Mouse (Mus musculus) ES-Bruce4 (cell line): ENCODE results near the gene Cped1.

ENCODE experiments used
- CTCF ChIP-seq: IDR thresholded peaks from one replicate; pipeline ENCODE4 v1.8.1; 2011; ENCODE audit warnings: low read depth, low read length
- EP300 ChIP-seq: IDR thresholded peaks from 2 replicates; pipeline ENCODE4 v1.6.1; 2011; ENCODE audit warnings: low read depth, low read length; ENCODE audit not compliant: insufficient read depth
- POLR2A ChIP-seq: IDR thresholded peaks from one replicate; pipeline ENCODE4 v1.8.1; 2011; ENCODE audit warnings: low read length; ENCODE audit not compliant: insufficient read depth

DNA sequence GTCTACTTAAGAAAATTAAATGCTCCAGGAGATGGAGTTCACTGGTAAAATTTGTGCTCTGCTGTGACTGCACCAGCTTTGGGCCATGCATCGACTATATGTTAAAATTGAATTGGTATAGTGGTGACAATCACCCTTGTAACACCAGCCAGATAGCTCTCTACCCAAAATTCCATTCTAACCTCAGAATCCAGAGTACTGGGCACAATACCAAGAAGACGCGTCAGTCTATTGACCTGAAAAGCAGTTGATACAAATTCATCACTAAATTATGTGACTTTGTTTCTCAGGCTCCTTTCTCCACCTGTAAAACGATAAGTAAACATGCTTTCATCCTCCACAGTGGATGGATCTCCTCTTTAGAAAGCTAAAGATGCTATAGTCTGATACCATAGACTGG lies 238.6 kb downstream of the Cped1 start:
- TF ChIP-seq POLR2A (no peak), CTCF (no peak), EP300 (no peak)
